Mouse (Mus musculus) heart, embryonic 14.5 days (tissue): ENCODE measurements around the gene Tns4. TPM values are rescaled to one million over a fixed set of nuclear protein-coding genes. Genes with fewer than 3 reads are reported as not detected.

ENCODE experiments used
- ATAC-seq: fragments of 200-750 bp; cut with Nextera tagmentation; 2 replicates; pipeline ENCODE4 v1.8.0; 2017; ENCODE audit warnings: low read depth, moderate TSS enrichment; ENCODE audit not compliant: insufficient number of reproducible peaks, insufficient read depth, low FRiP score
- H3K27ac ChIP-seq, 2 experiments: fragments of 200-500 bp in 1 of 2; fragments of 300-500 bp in 1 of 2; sonication (generic) in 1 of 2; replicated peaks in 1 of 2; 2 replicates each; pipeline ENCODE4 v1.5.1; 2012 to 2014; ENCODE audit warnings: low read depth in 2 of 2, low read length in 2 of 2, control low read depth in 1 of 2, mild to moderate bottlenecking in 1 of 2, mixed read lengths in 1 of 2; ENCODE audit not compliant: control insufficient read depth in 1 of 2, insufficient read depth in 1 of 2
- H3K27me3 ChIP-seq: fragments of 300-500 bp; sonication (generic); 2 replicates; pipeline ENCODE4 v1.6.1; 2014; ENCODE audit warnings: mild to moderate bottlenecking, low read length, control low read depth; ENCODE audit not compliant: control insufficient read depth, insufficient read depth
- H3K36me3 ChIP-seq: fragments of 300-500 bp; sonication (generic); 2 replicates; pipeline ENCODE4 v1.6.1; 2014; ENCODE audit warnings: mild to moderate bottlenecking, control low read depth, low read length, mixed read lengths; ENCODE audit not compliant: control insufficient read depth, insufficient read depth
- H3K4me1 ChIP-seq, 2 experiments: fragments of 200-500 bp in 1 of 2; fragments of 300-500 bp in 1 of 2; sonication (generic) in 1 of 2; 2 replicates each; pipeline ENCODE4 v1.6.1; 2012 to 2014; ENCODE audit warnings: low read length in 2 of 2, control low read depth in 1 of 2, mixed read lengths in 1 of 2; ENCODE audit not compliant: control insufficient read depth in 2 of 2, insufficient read depth in 2 of 2
- H3K4me2 ChIP-seq: fragments of 300-500 bp; sonication (generic); 2 replicates; pipeline ENCODE4 v1.6.1; 2014; ENCODE audit warnings: mild to moderate bottlenecking, low read length
- H3K4me3 ChIP-seq, 2 experiments: fragments of 200-500 bp in 1 of 2; fragments of 300-500 bp in 1 of 2; sonication (generic) in 1 of 2; 2 replicates each; pipeline ENCODE4 v1.5.1; 2012 to 2014; ENCODE audit warnings: low read length in 2 of 2, mild to moderate bottlenecking in 2 of 2, control low read depth in 1 of 2, low read depth in 1 of 2, moderate library complexity in 1 of 2; ENCODE audit not compliant: control insufficient read depth in 1 of 2, insufficient read depth in 1 of 2
- H3K9ac ChIP-seq: fragments of 300-500 bp; sonication (generic); 2 replicates; pipeline ENCODE4 v1.6.1; 2014; ENCODE audit warnings: mild to moderate bottlenecking, low read length
- H3K9me3 ChIP-seq: fragments of 300-500 bp; sonication (generic); 2 replicates; pipeline ENCODE4 v1.6.1; 2016; ENCODE audit warnings: low read length, control low read depth; ENCODE audit not compliant: control insufficient read depth
- WGBS: fragments of 180-500 bp; shearing (Covaris S2); extraction: QIAGEN DNeasy Blood & Tissue Kit; methylation state at CpG from one replicate; pipeline ENCODE4 v1.1.7; 2014; 5-methylcytosine and 5-hydroxymethylcytosine counted together
- polyA plus RNA-seq: library from polyadenylated mRNA; unstranded; fragments of >200 nt; fragmentation: Nextera tagmentation; extraction: Ambion mirVana; gene quantifications from 2 replicates; pipeline ENCODE4 v1.2.1, GENCODE M21; 2014

Gene Tns4
- polyA plus RNA-seq: 0.11 and 0.19 TPM in 2 replicates

- no peak within 1 kb of the TSS for H3K27ac ChIP-seq
- ATAC-seq: no peak; the same call in 1 of the 2 replicates
- H3K4me3 ChIP-seq: no peak within 1 kb of the TSS
Observed at GRCm38 (mm10) chr11:99089077-99089601, at the start of gene Tns4. Tns4 (minus strand) TSS chr11:99089306.

GRCm38 (mm10) chr11:99137385-99137784 is 48.3 kb upstream of the Tns4 start:
- Histone ChIP-seq H3K9ac (no peak overlapping the region), H3K36me3 (no peaks in the 10 kb centered on the region), H3K4me1 (peaks cover 10 to 16% of the 10 kb centered on the region in 2 experiments), H3K9me3 (no peaks in the 10 kb centered on the region), H3K4me3 (no peak overlapping the region), H3K4me2 (no peak overlapping the region), H3K27ac (no peak overlapping the region), H3K27me3 (no peaks in the 10 kb centered on the region)
- no peak for ATAC-seq
- WGBS: 73% methylated on average over 4 of the region's 4 CpGs

More at GRCm38 (mm10) chr11:99089077-99089601, at the start of gene Tns4:
- no peaks in the 10 kb centered on the region for H3K27me3 ChIP-seq
- no peak within 1 kb of the TSS for H3K9ac ChIP-seq
- no peak within 1 kb of the TSS for H3K4me2 ChIP-seq
- 74% methylated on average over 14 of the region's 14 CpGs for WGBS
- H3K4me1 ChIP-seq: no peaks in the 10 kb centered on the region
- no peaks in the 10 kb centered on the region for H3K36me3 ChIP-seq
- no peaks in the 10 kb centered on the region for H3K9me3 ChIP-seq

GRCm38 (mm10) chr11:99136961-99137360 is 47.9 kb upstream of the Tns4 start:
- no peak overlapping the region for H3K9ac ChIP-seq
- peaks cover 14 to 21% of the 10 kb centered on the region in 2 experiments for H3K4me1 ChIP-seq
- WGBS: 74% methylated on average over 4 of the region's 4 CpGs
- no peaks in the 10 kb centered on the region for H3K9me3 ChIP-seq
- ATAC-seq: no peak
- H3K27me3 ChIP-seq: no peaks in the 10 kb centered on the region
- H3K36me3 ChIP-seq: no peaks in the 10 kb centered on the region
- no peak overlapping the region for H3K4me3 ChIP-seq
- no peak overlapping the region for H3K27ac ChIP-seq
- no peak overlapping the region for H3K4me2 ChIP-seq

- H3K9me3 ChIP-seq: no peaks in the 10 kb centered on the region
- H3K4me3 ChIP-seq: no peak overlapping the region
- 60% methylated on average over 3 of the region's 3 CpGs for WGBS
- no peak overlapping the region for H3K9ac ChIP-seq
- H3K4me2 ChIP-seq: no peak overlapping the region
- H3K36me3 ChIP-seq: no peaks in the 10 kb centered on the region
- peaks cover 20 to 27% of the 10 kb centered on the region in 2 experiments for H3K4me1 ChIP-seq
- no peak overlapping the region for H3K27ac ChIP-seq
- H3K27me3 ChIP-seq: no peaks in the 10 kb centered on the region
- ATAC-seq: no peak
Observed at GRCm38 (mm10) chr11:99136361-99136760, 47.3 kb upstream of the Tns4 start.

- Histone ChIP-seq H3K9ac (no peak overlapping the region), H3K4me1 (peaks cover 23 to 27% of the 10 kb centered on the region in 2 experiments), H3K4me3 (no peak overlapping the region), H3K9me3 (no peaks in the 10 kb centered on the region), H3K27ac (peak overlapping the region; percentile 18 to 38; a peak in 2 of 4 replicates), H3K36me3 (no peaks in the 10 kb centered on the region), H3K4me2 (no peak overlapping the region), H3K27me3 (no peaks in the 10 kb centered on the region)
- WGBS: 63% methylated on average over 8 of the region's 8 CpGs
- no peak for ATAC-seq
Observed at GRCm38 (mm10) chr11:99135047-99135440, 45.9 kb upstream of the Tns4 start.

GRCm38 (mm10) chr11:99134266-99135046 is 45.4 kb upstream of the Tns4 start:
- Histone ChIP-seq H3K4me1 (peaks cover 25 to 27% of the 10 kb centered on the region in 2 experiments), H3K36me3 (no peaks in the 10 kb centered on the region), H3K9ac (no peak overlapping the region), H3K4me2 (no peak overlapping the region), H3K27ac (peak overlapping the region; percentile 18 to 38; a peak in 2 of 4 replicates), H3K4me3 (no peak overlapping the region), H3K27me3 (no peaks in the 10 kb centered on the region), H3K9me3 (no peaks in the 10 kb centered on the region)
- WGBS: 56% methylated on average over 15 of the region's 15 CpGs
- no peak for ATAC-seq

GRCm38 (mm10) chr11:99133285-99133897 is 44.3 kb upstream of the Tns4 start:
- Histone ChIP-seq H3K9me3 (no peaks in the 10 kb centered on the region), H3K9ac (no peak overlapping the region), H3K27me3 (no peaks in the 10 kb centered on the region), H3K27ac (peak overlapping the region; percentile 33 to 42; a peak in 2 of 4 replicates), H3K4me3 (no peak overlapping the region), H3K4me2 (no peak overlapping the region), H3K36me3 (no peaks in the 10 kb centered on the region), H3K4me1 (peaks cover 27 to 28% of the 10 kb centered on the region in 2 experiments)
- 31% methylated on average over 4 of the region's 5 CpGs for WGBS
- ATAC-seq: no peak
